Mouse (Mus musculus) ES-E14 (cell line): Measurements from ENCODE around the gene BC107364. TPM values are rescaled to one million over a fixed set of nuclear protein-coding genes. Genes with fewer than 3 reads are reported as not detected.
"Not testable (repeated sequence)": the region's sequence is repeated elsewhere in the genome, so short reads cannot be mapped to it uniquely, and the experiment has no call there.

Source experiments
- DNase-seq: peaks from one replicate; pipeline ENCODE4 v3.0.0-alpha.2; 2013; ENCODE audit warnings: low read depth, low spot score
- H3K27ac ChIP-seq: 2 replicates; pipeline ENCODE4 v1.5.1; 2012; ENCODE audit warnings: low read depth, mild to moderate bottlenecking, low read length, moderate library complexity, mixed read lengths; ENCODE audit not compliant: poor library complexity, insufficient read depth, severe bottlenecking
- H3K36me3 ChIP-seq: 2 replicates; pipeline ENCODE4 v1.6.1; 2012; ENCODE audit warnings: mild to moderate bottlenecking, low read length, moderate library complexity, mixed read lengths; ENCODE audit not compliant: control insufficient read depth, poor library complexity, insufficient read depth, severe bottlenecking
- H3K4me1 ChIP-seq, 2 experiments: fragments of 150-350 bp in 1 of 2; sonication (generic) in 1 of 2; 2 replicates each; pipeline ENCODE4 v1.6.1; 2012; ENCODE audit warnings: low read length in 2 of 2, mild to moderate bottlenecking in 1 of 2, mixed read lengths in 1 of 2; ENCODE audit not compliant: control insufficient read depth in 2 of 2, insufficient read depth in 2 of 2, poor library complexity in 1 of 2
- H3K4me3 ChIP-seq, 2 experiments: fragments of 150-350 bp in 1 of 2; sonication (generic) in 1 of 2; 2 replicates each; pipeline ENCODE4 v1.5.1; 2012; ENCODE audit warnings: low read length in 2 of 2, low read depth in 1 of 2, mild to moderate bottlenecking in 1 of 2, mixed read lengths in 1 of 2; ENCODE audit not compliant: insufficient read depth in 1 of 2, poor library complexity in 1 of 2, severe bottlenecking in 1 of 2
- H3K9ac ChIP-seq: 2 replicates; pipeline ENCODE4 v1.6.1; 2012; ENCODE audit warnings: low read depth, mild to moderate bottlenecking, low read length, mixed read lengths; ENCODE audit not compliant: poor library complexity, insufficient read depth, severe bottlenecking
- H3K9me3 ChIP-seq: fragments of 150-350 bp; sonication (generic); 2 replicates; pipeline ENCODE4 v1.6.1; 2012; ENCODE audit warnings: low read depth, mild to moderate bottlenecking, low read length; ENCODE audit not compliant: control insufficient read depth, insufficient read depth
- CHD2 ChIP-seq: IDR thresholded peaks from 2 replicates; pipeline ENCODE4 v1.6.1; 2014; ENCODE audit warnings: mild to moderate bottlenecking, low read depth, low read length, inconsistent platforms
- HCFC1 ChIP-seq: IDR thresholded peaks from 2 replicates; pipeline ENCODE4 v1.6.1; 2012; ENCODE audit warnings: low read length, inconsistent platforms, borderline replicate concordance; ENCODE audit not compliant: insufficient read depth
- MAFK ChIP-seq: IDR thresholded peaks from 2 replicates; pipeline ENCODE4 v1.6.1; 2014; ENCODE audit warnings: mild to moderate bottlenecking, low read depth, low read length, inconsistent platforms; ENCODE audit not compliant: insufficient read depth
- ZC3H11A ChIP-seq: IDR thresholded peaks from 2 replicates; pipeline ENCODE4 v1.6.1; 2012; ENCODE audit warnings: low read depth, mild to moderate bottlenecking, inconsistent platforms, low read length, borderline replicate concordance
- ZNF384 ChIP-seq: IDR thresholded peaks from 2 replicates; pipeline ENCODE4 v1.6.1; 2012; ENCODE audit warnings: low read depth, low read length, inconsistent platforms
- in situ Hi-C, 2 experiments: fragments of 600-800 bp; cut with MboI; formaldehyde crosslinking; loops; one replicate each; pipeline ENCODE4 v1.15.1; 2025; ENCODE audit warnings: low sequenced_read_pairs in 2 of 2, inconsistent platforms in 1 of 2; ENCODE audit not compliant: unreplicated experiment in 2 of 2
- total RNA-seq: library from RNA; depleted of rRNA; stranded (reverse); fragments of 300-350 nt; gene quantifications from 2 replicates; pipeline ENCODE4 v1.2.3, GENCODE M21; 2012

BC107364 gene
- total RNA-seq, 1 experiment, result not detected

GRCm38 (mm10) chr3:96484921-96485320 lies 32.8 kb upstream of the BC107364 start:
- H3K9me3 ChIP-seq, result no peaks in the 10 kb centered on the region

DNA sequence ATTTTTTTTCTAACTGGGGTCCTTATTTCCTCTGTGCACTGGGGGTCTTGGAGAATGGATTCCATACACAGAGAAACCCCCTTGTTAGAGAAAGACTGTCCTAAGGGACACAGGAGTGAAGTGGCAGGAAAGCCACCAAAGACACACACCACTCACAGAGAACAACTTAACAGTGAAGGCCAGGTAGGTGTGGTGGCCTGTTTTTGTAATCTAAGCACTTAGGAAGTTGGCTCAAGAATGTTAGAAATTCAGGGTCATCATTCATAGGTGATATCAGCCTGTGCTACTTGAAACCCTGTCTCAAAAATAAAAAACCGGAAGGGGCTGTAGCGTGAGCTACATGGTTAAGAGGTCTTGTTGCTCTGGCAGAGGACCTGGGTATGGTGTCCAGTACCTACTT lies 31.8 kb upstream of the BC107364 start:
- no peak overlapping the region for H3K27ac ChIP-seq
- in situ Hi-C loops, result no loop called here
- no peaks in the 10 kb centered on the region for H3K9me3 ChIP-seq
- no peak overlapping the region for H3K9ac ChIP-seq
- no peak for DNase-seq
- peaks cover 2 to 6% of the 10 kb centered on the region in 2 experiments; a peak in 1 of 4 replicates for H3K4me1 ChIP-seq
- no peak for TF ChIP-seq CHD2
- no peak for TF ChIP-seq HCFC1
- no peak for TF ChIP-seq MAFK
- TF ChIP-seq ZNF384, result no peak
- TF ChIP-seq ZC3H11A, result no peak
- no peaks in the 10 kb centered on the region for H3K36me3 ChIP-seq
- no peak overlapping the region for H3K4me3 ChIP-seq

More at GRCm38 (mm10) chr3:96484921-96485320, 32.8 kb upstream of the BC107364 start:
- Histone ChIP-seq H3K9ac (no peak overlapping the region), H3K36me3 (no peaks in the 10 kb centered on the region), H3K27ac (no peak overlapping the region), H3K4me1 (peaks cover 2 to 6% of the 10 kb centered on the region in 2 experiments; a peak in 1 of 4 replicates), H3K4me3 (no peak overlapping the region)
- no peak for DNase-seq
- in situ Hi-C loops, result no loop called here
- TF ChIP-seq HCFC1, result no peak
- TF ChIP-seq MAFK, result no peak
- TF ChIP-seq ZNF384, result no peak
- no peak for TF ChIP-seq CHD2
- no peak for TF ChIP-seq ZC3H11A

- in situ Hi-C loops, H3K4me3 ChIP-seq, H3K36me3 ChIP-seq, DNase-seq, H3K4me1 ChIP-seq, H3K9ac ChIP-seq, H3K9me3 ChIP-seq, H3K27ac ChIP-seq: not testable (repeated sequence)
Measured at GRCm38 (mm10) chr3:96483044-96483443, 30.9 kb upstream of the BC107364 start.

DNA sequence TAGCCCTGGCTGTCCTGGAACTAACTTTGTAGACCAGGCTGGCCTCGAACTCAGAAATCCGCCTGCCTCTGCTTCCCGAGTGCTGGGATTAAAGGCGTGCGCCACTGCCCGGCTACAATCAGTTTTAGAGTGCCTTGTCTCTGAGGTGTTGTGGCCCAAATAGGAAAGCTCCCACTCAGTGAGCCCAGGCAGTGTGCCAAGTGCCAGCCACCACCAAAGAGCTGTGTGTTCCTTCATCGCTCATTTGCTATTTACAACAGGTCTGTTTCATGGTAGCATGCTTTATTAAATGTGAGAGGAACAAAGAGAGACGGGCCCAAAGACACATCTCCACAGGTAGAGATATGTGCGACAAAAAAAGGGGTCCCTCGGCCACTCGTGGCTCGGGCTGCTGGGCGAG lies 30.3 kb upstream of the BC107364 start:
- Histone ChIP-seq H3K4me3 (no peak overlapping the region), H3K9me3 (no peaks in the 10 kb centered on the region), H3K27ac (no peak overlapping the region), H3K36me3 (no peaks in the 10 kb centered on the region), H3K4me1 (peaks cover 0 to 7% of the 10 kb centered on the region in 2 experiments; a peak in 1 of 4 replicates), H3K9ac (no peak overlapping the region)
- no peak for DNase-seq
- in situ Hi-C loops, result no loop called here
- TF ChIP-seq MAFK (no peak), ZC3H11A (no peak), ZNF384 (no peak), CHD2 (no peak), HCFC1 (no peak)

GRCm38 (mm10) chr3:96481856-96482255 lies 29.8 kb upstream of the BC107364 start:
- Histone ChIP-seq H3K27ac (no peak overlapping the region), H3K9me3 (no peaks in the 10 kb centered on the region), H3K9ac (no peak overlapping the region), H3K4me3 (no peak overlapping the region), H3K36me3 (no peaks in the 10 kb centered on the region), H3K4me1 (peaks cover 0 to 7% of the 10 kb centered on the region in 2 experiments; a peak in 1 of 4 replicates)
- in situ Hi-C loops, result no loop called here
- no peak for DNase-seq
- TF ChIP-seq ZNF384 (no peak), ZC3H11A (no peak), MAFK (no peak)
